Mouse (Mus musculus): ENCODE measurements around the gene Rnf6. TPM values are rescaled to one million over a fixed set of nuclear protein-coding genes. Genes with fewer than 3 reads are reported as not detected.

Rnf6 gene
- polyA plus RNA-seq, 1 experiment from 2014 or later, result 25.2 TPM

GRCm38 (mm10) chr5:146229869-146230650 is 8.7 kb upstream of the Rnf6 start:
- WGBS (ENCODE audit: insufficient replicate concordance), result 49% methylated on average over 17 of the region's 17 CpGs
- peak overlapping the region; percentile 97 for H3K27ac ChIP-seq (replicated peaks)
- ATAC-seq (ENCODE audit: insufficient read depth), result no peak

GRCm38 (mm10) chr5:146227496-146227895 is 6.1 kb upstream of the Rnf6 start:
- no peak for ATAC-seq (ENCODE audit: insufficient read depth)
- Histone ChIP-seq H3K4me3 (replicated peaks) (no peak overlapping the region), H3K9ac (no peak overlapping the region), H3K36me3 (replicated peaks) (no peaks in the 10 kb centered on the region), H3K4me2 (no peak overlapping the region), H3K27me3 (no peaks in the 10 kb centered on the region), H3K4me1 (replicated peaks) (peaks cover 14% of the 10 kb centered on the region), H3K27ac (replicated peaks) (no peak overlapping the region), H3K9me3 (replicated peaks) (no peaks in the 10 kb centered on the region)
- 71% methylated on average over 8 of the region's 8 CpGs for WGBS (ENCODE audit: insufficient replicate concordance)

More at GRCm38 (mm10) chr5:146229869-146230650, 8.7 kb upstream of the Rnf6 start:
- no peaks in the 10 kb centered on the region for H3K27me3 ChIP-seq
- H3K9me3 ChIP-seq (replicated peaks), result no peaks in the 10 kb centered on the region
- peak overlapping the region; percentile 92 for H3K4me3 ChIP-seq (replicated peaks)
- H3K36me3 ChIP-seq (replicated peaks), result 0 out of 2 replicates have a peak, but pooled peaks cover 3% of the 10 kb centered on the region
- peak overlapping the region; percentile 95 for H3K9ac ChIP-seq
- peak overlapping the region; percentile 82 for H3K4me2 ChIP-seq
- H3K4me1 ChIP-seq (replicated peaks), result peaks cover 34% of the 10 kb centered on the region

GRCm38 (mm10) chr5:146223786-146224185 is 2.4 kb upstream of the Rnf6 start:
- ATAC-seq (ENCODE audit: insufficient read depth), result no peak

GRCm38 (mm10) chr5:146221722-146222121 is 367 bp upstream of the Rnf6 start:
- H3K9me3 ChIP-seq (replicated peaks), result no peaks in the 10 kb centered on the region
- peak overlapping the region; percentile 84 for H3K4me3 ChIP-seq (replicated peaks)
- peaks cover 26% of the 10 kb centered on the region for H3K4me1 ChIP-seq (replicated peaks)
- 36% methylated on average over 6 of the region's 6 CpGs for WGBS (ENCODE audit: insufficient replicate concordance)
- peaks cover 26% of the 10 kb centered on the region for H3K36me3 ChIP-seq (replicated peaks)
- H3K4me2 ChIP-seq, result peak overlapping the region; percentile 88
- H3K27ac ChIP-seq (replicated peaks), result peak overlapping the region; percentile 99
- H3K9ac ChIP-seq, result peak overlapping the region; percentile 89
- H3K27me3 ChIP-seq, result no peaks in the 10 kb centered on the region
- no peak for ATAC-seq (ENCODE audit: insufficient read depth)

More at GRCm38 (mm10) chr5:146223786-146224185, 2.4 kb upstream of the Rnf6 start:
- Histone ChIP-seq H3K9ac (no peak overlapping the region), H3K27ac (replicated peaks) (peak overlapping the region; percentile 10), H3K4me3 (replicated peaks) (no peak overlapping the region), H3K36me3 (replicated peaks) (peaks cover 8% of the 10 kb centered on the region), H3K4me1 (replicated peaks) (peaks cover 26% of the 10 kb centered on the region), H3K27me3 (no peaks in the 10 kb centered on the region), H3K4me2 (no peak overlapping the region), H3K9me3 (replicated peaks) (no peaks in the 10 kb centered on the region)
- 74% methylated on average over 5 of the region's 5 CpGs for WGBS (ENCODE audit: insufficient replicate concordance)

GRCm38 (mm10) chr5:146220501-146220878 is 865 bp downstream of the Rnf6 start:
- Histone ChIP-seq H3K9ac (peak overlapping the region; percentile 89), H3K4me1 (replicated peaks) (peaks cover 26% of the 10 kb centered on the region), H3K4me2 (peak overlapping the region; percentile 88), H3K36me3 (replicated peaks) (peaks cover 38% of the 10 kb centered on the region), H3K4me3 (replicated peaks) (peak overlapping the region; percentile 84), H3K27ac (replicated peaks) (peak overlapping the region; percentile 99), H3K9me3 (replicated peaks) (no peaks in the 10 kb centered on the region), H3K27me3 (no peaks in the 10 kb centered on the region)
- 7% methylated on average over 13 of the region's 13 CpGs for WGBS (ENCODE audit: insufficient replicate concordance)
- peak; percentile 80 for ATAC-seq (ENCODE audit: insufficient read depth)

GRCm38 (mm10) chr5:146205537-146205936 is 15.8 kb downstream of the Rnf6 start:
- no peak overlapping the region for H3K9ac ChIP-seq
- H3K27me3 ChIP-seq, result no peaks in the 10 kb centered on the region
- H3K4me1 ChIP-seq (replicated peaks), result no peaks in the 10 kb centered on the region
- no peak for ATAC-seq (ENCODE audit: insufficient read depth)
- no peak overlapping the region for H3K4me3 ChIP-seq (replicated peaks)
- peaks cover 70% of the 10 kb centered on the region for H3K36me3 ChIP-seq (replicated peaks)
- 79% methylated on average over 5 of the region's 5 CpGs for WGBS (ENCODE audit: insufficient replicate concordance)
- H3K27ac ChIP-seq (replicated peaks), result no peak overlapping the region
- H3K4me2 ChIP-seq, result no peak overlapping the region
- no peaks in the 10 kb centered on the region for H3K9me3 ChIP-seq (replicated peaks)

GRCm38 (mm10) chr5:146203921-146204320 is 17.4 kb downstream of the Rnf6 start:
- no peak overlapping the region for H3K27ac ChIP-seq (replicated peaks)
- no peak overlapping the region for H3K4me2 ChIP-seq
- peaks cover 59% of the 10 kb centered on the region for H3K36me3 ChIP-seq (replicated peaks)
- no peaks in the 10 kb centered on the region for H3K4me1 ChIP-seq (replicated peaks)
- H3K4me3 ChIP-seq (replicated peaks), result no peak overlapping the region
- H3K27me3 ChIP-seq, result no peaks in the 10 kb centered on the region
- H3K9me3 ChIP-seq (replicated peaks), result no peaks in the 10 kb centered on the region
- ATAC-seq (ENCODE audit: insufficient read depth), result no peak
- 44% methylated on average over 2 of the region's 2 CpGs for WGBS (ENCODE audit: insufficient replicate concordance)
- no peak overlapping the region for H3K9ac ChIP-seq

- no peak overlapping the region for H3K4me3 ChIP-seq (replicated peaks)
- no peak for ATAC-seq (ENCODE audit: insufficient read depth)
- WGBS (ENCODE audit: insufficient replicate concordance), result 89% methylated on average over 6 of the region's 6 CpGs
- no peak overlapping the region for H3K9ac ChIP-seq
- H3K4me1 ChIP-seq (replicated peaks), result no peaks in the 10 kb centered on the region
- H3K27ac ChIP-seq (replicated peaks), result no peak overlapping the region
- no peak overlapping the region for H3K4me2 ChIP-seq
- peaks cover 25% of the 10 kb centered on the region for H3K36me3 ChIP-seq (replicated peaks)
- H3K9me3 ChIP-seq (replicated peaks), result no peaks in the 10 kb centered on the region
- H3K27me3 ChIP-seq, result no peaks in the 10 kb centered on the region
Measured at GRCm38 (mm10) chr5:146200580-146200979, 20.8 kb downstream of the Rnf6 start.

- no peak overlapping the region for H3K4me3 ChIP-seq (replicated peaks)
- H3K4me1 ChIP-seq (replicated peaks), result no peaks in the 10 kb centered on the region
- no peaks in the 10 kb centered on the region for H3K27me3 ChIP-seq
- H3K9me3 ChIP-seq (replicated peaks), result no peaks in the 10 kb centered on the region
- no peak overlapping the region for H3K4me2 ChIP-seq
- H3K27ac ChIP-seq (replicated peaks), result no peak overlapping the region
- ATAC-seq (ENCODE audit: insufficient read depth), result no peak
- no peak overlapping the region for H3K9ac ChIP-seq
- WGBS (ENCODE audit: insufficient replicate concordance), result 53% methylated on average over 2 of the region's 2 CpGs
- peaks cover 16% of the 10 kb centered on the region for H3K36me3 ChIP-seq (replicated peaks)
Measured at GRCm38 (mm10) chr5:146199540-146199939, 21.8 kb downstream of the Rnf6 start.

GRCm38 (mm10) chr5:146199073-146199472 is 22.3 kb downstream of the Rnf6 start:
- Histone ChIP-seq H3K4me3 (replicated peaks) (no peak overlapping the region), H3K9ac (no peak overlapping the region), H3K36me3 (replicated peaks) (peaks cover 11% of the 10 kb centered on the region), H3K27ac (replicated peaks) (no peak overlapping the region), H3K4me1 (replicated peaks) (no peaks in the 10 kb centered on the region), H3K9me3 (replicated peaks) (no peaks in the 10 kb centered on the region), H3K4me2 (no peak overlapping the region), H3K27me3 (no peaks in the 10 kb centered on the region)
- ATAC-seq (ENCODE audit: insufficient read depth), result no peak

GRCm38 (mm10) chr5:146193360-146193759 is 28.0 kb downstream of the Rnf6 start:
- 59% methylated on average over 8 of the region's 8 CpGs for WGBS (ENCODE audit: insufficient replicate concordance)
- H3K4me1 ChIP-seq (replicated peaks), result no peaks in the 10 kb centered on the region
- no peak overlapping the region for H3K27ac ChIP-seq (replicated peaks)
- no peaks in the 10 kb centered on the region for H3K27me3 ChIP-seq
- H3K36me3 ChIP-seq (replicated peaks), result no peaks in the 10 kb centered on the region
- no peak overlapping the region for H3K4me3 ChIP-seq (replicated peaks)
- no peak for ATAC-seq (ENCODE audit: insufficient read depth)
- H3K9me3 ChIP-seq (replicated peaks), result no peaks in the 10 kb centered on the region
- no peak overlapping the region for H3K4me2 ChIP-seq
- H3K9ac ChIP-seq, result no peak overlapping the region

All from liver, embryonic 15.5 days (tissue).